Mouse (Mus musculus) 416B (cell line): ENCODE results near the gene Jarid2.

Source experiments
- DNase-seq: peaks from one replicate; pipeline ENCODE4 v3.0.0; 2011; ENCODE audit warnings: low read depth

The Jarid2 gene

GRCm38 (mm10) chr13:44730146-44730864, 1.0 kb downstream of the Jarid2 start:
- peak; percentile 99 for DNase-seq

GRCm38 (mm10) chr13:44730939-44731551, 1.8 kb downstream of the Jarid2 start:
- peak; percentile 94 for DNase-seq

GRCm38 (mm10) chr13:44731727-44732441, 2.6 kb downstream of the Jarid2 start:
- peak; percentile 48 for DNase-seq

GRCm38 (mm10) chr13:44732442-44732974, 3.2 kb downstream of the Jarid2 start:
- peak; percentile 67 for DNase-seq

- no peak for DNase-seq
Measured at GRCm38 (mm10) chr13:44733036-44733372, 3.7 kb downstream of the Jarid2 start.

- DNase-seq: peak; percentile 95
Measured at GRCm38 (mm10) chr13:44733373-44734111, 4.3 kb downstream of the Jarid2 start.

GRCm38 (mm10) chr13:44734441-44734840, 5.2 kb downstream of the Jarid2 start:
- no peak for DNase-seq

GRCm38 (mm10) chr13:44735088-44735690, 5.9 kb downstream of the Jarid2 start:
- DNase-seq: no peak

GRCm38 (mm10) chr13:44737297-44737696, 8.0 kb downstream of the Jarid2 start:
- DNase-seq: no peak

GRCm38 (mm10) chr13:44751780-44752179, 22.5 kb downstream of the Jarid2 start:
- no peak for DNase-seq

- no peak for DNase-seq
Measured at GRCm38 (mm10) chr13:44753206-44753605, 23.9 kb downstream of the Jarid2 start.

- no peak for DNase-seq
Measured at GRCm38 (mm10) chr13:44755434-44755833, 26.2 kb downstream of the Jarid2 start.

- DNase-seq: peak; percentile 65
Measured at GRCm38 (mm10) chr13:44758750-44759149, 29.5 kb downstream of the Jarid2 start.

- peak; percentile 38 for DNase-seq
Measured at GRCm38 (mm10) chr13:44760761-44761160, 31.5 kb downstream of the Jarid2 start.

GRCm38 (mm10) chr13:44763068-44763467, 33.8 kb downstream of the Jarid2 start:
- DNase-seq: no peak

- DNase-seq: peak; percentile 77
Measured at GRCm38 (mm10) chr13:44767751-44768150, 38.5 kb downstream of the Jarid2 start.

- DNase-seq: peak; percentile 77
Measured at GRCm38 (mm10) chr13:44770808-44771605, 41.7 kb downstream of the Jarid2 start.

- DNase-seq: no peak
Measured at GRCm38 (mm10) chr13:44772816-44773215, 43.5 kb downstream of the Jarid2 start.

- DNase-seq: no peak
Measured at GRCm38 (mm10) chr13:44774351-44774750, 45.1 kb downstream of the Jarid2 start.

- DNase-seq: no peak
Measured at GRCm38 (mm10) chr13:44775396-44775795, 46.1 kb downstream of the Jarid2 start.

- no peak for DNase-seq
Measured at GRCm38 (mm10) chr13:44780506-44780905, 51.2 kb downstream of the Jarid2 start.
